Mouse (Mus musculus): ENCODE measurements around the gene Ssh2.

The Ssh2 gene

DNA sequence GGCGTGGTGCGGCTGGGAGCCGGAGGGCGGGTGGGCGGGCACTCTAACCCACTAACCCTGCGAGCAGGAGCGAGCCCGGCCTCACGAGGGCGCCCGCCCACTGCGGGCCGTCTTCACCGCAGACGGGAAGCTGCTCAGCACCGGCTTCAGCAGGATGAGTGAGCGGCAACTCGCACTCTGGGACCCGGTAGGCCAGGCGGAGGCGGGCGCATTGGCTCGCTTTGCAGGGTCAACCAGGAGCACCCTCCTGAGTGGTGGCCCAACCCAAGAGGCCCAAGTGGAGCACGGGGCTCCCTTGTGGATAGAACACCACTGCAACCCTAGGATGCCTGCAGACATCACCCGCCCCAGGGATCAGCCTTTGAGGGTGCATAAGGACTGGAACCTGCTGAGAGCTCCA lies 251.1 kb downstream of the Ssh2 start:
- DNase-seq, result peak; percentile 96

DNA sequence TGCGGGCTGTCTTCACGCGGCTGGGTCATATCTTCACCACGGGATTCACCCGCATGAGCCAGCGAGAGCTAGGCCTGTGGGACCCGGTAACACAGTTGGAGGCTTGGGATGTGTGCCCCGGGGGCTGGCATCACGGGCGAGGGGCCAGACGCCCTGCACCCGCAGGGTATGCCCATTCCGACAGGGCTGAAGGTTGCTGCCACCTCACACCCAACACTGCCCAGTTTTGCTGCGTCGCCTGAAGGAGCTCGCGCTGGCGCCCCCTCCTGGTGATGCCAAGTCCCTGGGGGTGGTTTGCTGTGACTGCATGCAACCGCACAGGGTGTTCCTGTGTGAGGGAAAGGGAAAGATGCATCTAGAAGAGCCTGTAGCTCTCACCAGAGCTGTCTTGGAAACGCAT lies 251.7 kb downstream of the Ssh2 start:
- DNase-seq, result peak; percentile 96

DNA sequence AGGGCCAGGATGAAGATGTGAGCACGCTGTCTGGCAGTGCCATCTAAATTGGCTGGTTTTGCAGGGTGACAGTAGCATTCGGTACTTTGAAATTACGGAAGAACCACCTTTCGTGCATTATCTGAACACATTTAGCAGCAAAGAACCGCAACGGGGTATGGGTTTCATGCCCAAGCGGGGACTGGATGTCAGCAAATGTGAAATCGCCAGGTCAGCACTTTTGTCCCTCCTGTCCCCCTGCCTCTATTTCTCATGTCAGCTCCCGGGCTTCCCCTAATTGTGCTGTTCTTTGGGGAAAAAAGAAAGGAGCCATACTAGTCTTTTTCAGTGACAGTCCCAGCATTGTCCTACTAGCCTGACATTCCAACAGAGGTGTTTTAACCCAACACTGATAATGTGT lies 252.3 kb downstream of the Ssh2 start:
- DNase-seq, result no peak

DNA sequence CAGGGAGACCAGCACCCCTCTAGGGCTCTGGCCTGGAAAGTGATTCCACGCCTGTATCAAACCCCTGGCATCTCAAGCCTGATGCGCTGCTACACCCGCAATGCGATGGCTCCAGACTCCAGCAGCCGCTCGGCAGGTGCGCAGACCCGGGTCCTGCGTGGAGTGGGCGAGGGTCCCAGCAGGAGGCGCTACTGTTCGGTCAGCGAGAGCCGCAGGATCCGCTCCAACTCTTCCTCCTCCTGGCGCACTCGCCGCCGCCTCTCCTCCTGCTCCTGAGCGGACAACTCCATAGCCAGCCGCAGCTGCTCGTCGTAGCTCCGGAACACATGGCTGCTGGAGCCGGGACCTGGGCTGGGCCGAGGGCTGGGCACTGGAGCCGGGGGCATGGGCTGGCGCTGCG lies 255.3 kb downstream of the Ssh2 start:
- no peak for DNase-seq

DNA sequence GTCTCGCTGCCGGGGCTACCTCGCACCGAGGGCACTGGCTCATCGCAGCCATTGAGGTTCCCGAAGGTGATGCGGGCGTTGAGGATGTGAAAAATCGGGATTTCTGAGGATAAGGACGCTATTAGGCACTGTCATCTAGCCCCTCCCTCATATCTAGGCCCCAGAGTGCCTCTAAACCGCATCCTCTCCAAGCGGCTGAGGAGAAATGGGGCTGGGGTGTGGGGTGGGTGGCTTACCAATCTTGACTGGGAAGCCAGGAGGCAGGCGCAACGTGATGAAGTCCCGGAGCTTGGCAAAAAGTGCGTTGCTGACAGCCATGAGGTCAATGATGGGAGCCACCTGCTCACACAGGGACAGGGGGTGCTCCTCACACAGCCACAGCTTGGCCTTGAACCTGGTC lies 256.7 kb downstream of the Ssh2 start:
- no peak for DNase-seq

DNA sequence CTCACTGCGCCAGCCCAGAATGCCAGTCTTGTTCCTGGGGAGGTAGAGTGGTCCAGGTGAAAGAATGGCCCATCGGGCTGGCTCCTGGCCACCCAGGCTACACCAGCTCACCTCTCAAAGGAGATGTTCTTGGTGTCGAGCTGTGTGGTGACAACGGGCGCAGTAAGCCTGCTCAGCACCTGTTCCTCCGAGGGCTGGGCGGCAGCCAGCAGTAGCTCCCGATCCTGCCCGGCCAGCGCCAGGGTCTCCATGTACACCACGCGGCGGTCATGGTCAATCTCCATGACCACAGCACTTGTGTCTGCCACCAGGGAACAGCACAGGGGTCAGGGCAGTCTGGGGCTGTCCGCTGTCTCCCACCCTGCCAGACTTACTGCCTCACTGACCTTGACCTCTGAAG lies 260.1 kb downstream of the Ssh2 start:
- DNase-seq, result no peak

DNA sequence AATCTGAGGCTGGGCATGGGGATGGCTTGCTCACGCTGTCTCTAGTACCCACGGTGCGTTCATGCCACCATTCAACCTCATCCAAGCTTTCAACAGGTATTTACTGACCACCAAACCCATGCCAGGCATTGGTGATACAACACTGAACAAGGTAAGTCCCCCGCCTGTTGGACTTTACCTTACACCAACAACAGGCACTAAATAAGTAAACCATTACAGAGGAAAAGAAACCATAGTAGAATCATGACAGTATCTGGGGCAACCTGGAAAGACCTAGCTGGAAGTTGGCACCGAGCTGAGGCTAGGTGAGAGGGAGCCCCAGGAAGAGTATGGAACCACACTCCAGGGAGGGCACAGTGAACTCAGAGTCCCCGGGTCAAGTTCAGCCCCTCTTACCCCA lies 260.8 kb downstream of the Ssh2 start:
- no peak for DNase-seq

DNA sequence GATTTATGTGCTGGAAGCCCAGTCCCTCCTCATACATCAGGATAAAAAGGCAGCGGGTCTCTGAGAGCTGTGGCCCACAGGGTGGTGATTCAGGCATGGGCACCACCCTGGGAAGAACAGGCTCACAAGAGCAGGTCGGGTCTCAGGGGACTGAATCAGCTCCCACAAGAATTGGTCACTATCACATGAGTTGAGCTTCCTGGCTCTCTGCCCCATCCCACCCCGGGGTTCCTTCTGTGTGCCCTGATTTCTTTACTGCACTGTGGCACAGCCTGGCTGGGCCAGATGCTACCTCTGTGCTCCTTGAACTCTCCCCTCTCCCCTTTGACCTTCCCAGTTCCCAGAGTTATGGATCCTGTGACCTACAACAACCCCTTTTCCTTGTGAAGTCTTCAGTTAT lies 267.0 kb downstream of the Ssh2 start:
- no peak for DNase-seq

DNA sequence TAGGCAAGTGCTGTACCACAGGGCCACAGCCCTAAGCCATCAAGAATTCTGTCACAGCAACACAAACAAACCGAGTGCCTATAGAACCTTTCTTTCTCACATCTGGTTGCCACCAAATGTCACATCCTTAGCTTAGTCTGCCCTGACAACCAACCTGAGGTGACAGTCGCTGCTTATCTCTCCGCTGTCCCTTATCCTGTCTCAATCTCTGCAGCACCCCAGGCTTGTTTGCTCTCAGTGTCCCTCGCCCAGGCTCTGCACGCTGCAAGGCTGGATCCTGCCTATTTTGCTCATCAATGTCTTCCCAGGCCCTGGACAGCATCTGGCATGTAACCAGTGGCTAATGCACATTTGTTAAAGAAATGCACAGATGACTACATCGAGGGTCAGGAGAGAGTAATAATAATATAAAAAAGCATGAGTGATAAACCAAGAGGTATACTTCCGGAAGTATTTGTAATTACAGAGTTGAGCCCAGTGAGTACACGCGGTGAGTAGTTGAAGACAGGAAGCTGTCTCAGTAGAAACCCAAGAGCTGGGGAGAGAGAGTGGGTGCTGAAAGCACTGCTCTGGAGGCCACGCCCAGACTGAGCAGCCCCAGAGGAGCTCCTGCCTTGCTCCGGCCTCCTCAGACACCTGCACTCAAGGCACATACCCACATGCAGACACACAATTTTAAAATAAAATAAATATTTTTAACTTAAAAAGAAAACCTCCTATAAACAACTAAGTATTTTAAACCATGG lies 267.6 kb downstream of the Ssh2 start:
- peak; percentile 78 for DNase-seq

DNA sequence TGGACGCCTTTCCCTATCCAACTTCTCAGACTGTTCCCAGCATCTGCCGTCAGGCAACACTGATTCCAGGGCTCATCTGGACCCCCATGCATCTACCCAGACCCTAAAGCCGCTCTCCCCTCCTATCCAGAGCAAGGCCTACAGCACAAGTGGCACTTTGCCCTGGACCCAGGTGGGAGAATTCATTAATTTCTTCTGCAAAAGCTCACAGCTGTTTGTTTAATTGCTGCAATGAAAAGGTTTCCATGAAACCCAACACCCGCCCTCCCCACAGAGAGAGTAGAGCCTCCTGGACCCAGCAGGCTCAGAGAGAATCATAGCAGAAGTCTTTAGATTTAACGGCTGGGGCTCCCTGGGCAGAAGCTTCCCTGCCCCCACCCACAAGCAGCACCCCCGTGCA lies 269.1 kb downstream of the Ssh2 start:
- DNase-seq, result no peak

DNA sequence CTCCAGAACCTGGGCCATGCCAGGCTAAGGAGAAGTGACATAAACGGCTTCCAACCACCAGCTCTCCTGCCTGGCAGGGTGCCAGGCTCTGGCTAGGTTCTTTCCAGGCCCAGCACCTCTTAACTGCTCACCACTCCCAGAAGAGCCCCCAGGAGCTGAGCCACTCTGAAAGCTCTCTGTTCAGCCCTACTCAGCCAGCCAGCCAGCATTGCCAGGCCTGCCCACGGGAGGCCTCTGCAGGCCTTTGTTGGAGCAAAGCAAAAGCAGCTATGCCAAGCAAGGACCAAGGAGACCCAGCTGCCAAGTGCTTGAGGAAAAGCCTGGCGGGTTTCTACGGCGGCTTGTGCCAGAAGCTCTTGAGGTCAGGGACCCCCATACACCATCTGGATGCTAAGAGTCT lies 270.7 kb downstream of the Ssh2 start:
- no peak for DNase-seq

DNA sequence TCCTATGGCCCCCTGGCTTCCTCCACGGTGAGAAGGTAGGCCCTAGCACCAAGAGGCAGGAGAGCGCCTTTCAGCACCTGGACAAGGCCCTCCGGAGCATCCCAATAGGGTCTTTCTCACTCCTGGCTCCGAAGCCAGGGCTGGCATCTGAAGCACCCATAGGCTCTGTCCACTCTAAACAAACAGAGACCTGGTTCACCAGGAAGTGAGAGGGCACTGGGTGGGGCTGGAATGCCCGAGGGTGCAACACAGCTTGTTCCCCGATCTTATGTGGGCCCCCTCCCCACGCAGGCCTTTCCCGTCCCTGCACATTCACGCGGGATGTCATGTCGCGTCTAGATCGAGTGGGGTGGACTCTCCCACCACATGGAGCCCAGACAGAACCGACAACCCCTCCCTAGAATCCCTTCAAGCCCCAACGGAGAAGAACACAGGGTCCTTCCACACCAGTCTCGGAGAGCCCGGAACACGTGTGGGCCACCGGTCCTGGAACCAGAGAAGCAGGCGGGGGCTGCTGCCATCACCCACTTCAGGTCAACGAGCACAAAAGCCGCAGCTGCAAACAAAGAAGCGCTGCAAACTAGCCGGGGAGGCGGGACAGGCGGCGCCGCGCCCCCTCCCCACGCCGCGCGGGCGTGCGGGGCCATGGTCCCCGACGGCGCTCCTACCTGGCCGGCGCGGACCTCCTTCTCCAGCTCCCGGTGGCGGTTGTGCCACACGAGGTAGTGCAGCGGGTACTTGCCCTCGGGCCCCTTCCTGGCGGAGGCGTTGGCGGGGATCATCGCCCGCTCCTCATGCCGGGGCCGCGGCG lies 272.9 kb downstream of the Ssh2 start:
- peak; percentile 66 for DNase-seq

DNA sequence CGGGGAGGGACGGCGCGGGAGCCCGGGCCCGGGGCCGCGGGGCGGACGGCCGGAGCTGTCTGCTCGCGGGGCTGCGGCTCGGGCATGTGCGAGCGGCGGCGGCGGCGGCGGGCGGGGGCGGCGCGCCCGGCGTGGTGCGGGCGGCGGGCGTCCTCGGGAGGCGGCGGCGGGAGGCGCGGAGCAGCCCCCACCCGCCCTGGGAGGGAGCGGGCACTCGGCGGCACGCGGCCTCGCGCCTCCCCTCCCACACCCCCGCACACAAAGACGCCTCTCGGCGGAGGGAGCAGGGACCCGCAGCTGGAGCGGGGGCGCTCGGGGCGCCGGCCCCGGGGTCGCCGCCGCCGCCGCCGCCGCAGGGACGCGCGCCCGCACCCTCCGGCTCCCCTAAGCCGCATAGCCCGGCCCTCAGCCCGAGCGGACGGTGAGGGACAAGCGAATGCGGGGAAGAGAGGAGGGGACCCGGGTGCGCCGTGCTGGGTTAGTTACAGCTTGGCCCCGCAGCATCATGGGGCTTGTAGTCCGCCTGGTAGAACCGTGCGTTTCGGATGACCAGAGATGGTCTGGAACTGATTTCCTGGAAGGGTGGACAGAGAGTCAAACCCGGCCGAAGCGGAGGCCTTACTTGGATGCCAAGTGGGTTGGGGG lies 273.6 kb downstream of the Ssh2 start, which contains the start of gene Ankrd13b:
Gene Ankrd13b, minus strand, starts transcription at position 88 of the 645 bp plus-strand sequence.
- peak; percentile 78 for DNase-seq

DNA sequence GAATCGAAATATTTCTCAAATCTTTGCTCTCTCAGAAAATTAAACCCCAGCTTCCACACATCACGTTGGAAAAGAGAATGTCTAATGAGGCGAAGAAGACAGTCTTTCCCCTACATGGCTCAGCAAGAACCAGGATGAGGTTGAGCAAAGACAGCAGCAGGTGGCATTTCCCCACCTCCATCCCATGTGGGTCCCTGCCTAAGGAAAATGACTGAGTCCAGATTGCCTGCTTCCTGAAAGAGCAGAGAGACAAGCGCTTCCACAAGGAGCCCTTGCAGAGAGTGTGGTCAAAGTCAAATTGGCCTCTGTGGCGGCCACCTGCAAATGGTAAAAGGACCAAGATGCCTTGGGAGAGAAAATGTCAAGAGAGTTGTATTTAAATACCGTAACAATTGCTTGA lies 274.4 kb downstream of the Ssh2 start:
- DNase-seq, result no peak

DNA sequence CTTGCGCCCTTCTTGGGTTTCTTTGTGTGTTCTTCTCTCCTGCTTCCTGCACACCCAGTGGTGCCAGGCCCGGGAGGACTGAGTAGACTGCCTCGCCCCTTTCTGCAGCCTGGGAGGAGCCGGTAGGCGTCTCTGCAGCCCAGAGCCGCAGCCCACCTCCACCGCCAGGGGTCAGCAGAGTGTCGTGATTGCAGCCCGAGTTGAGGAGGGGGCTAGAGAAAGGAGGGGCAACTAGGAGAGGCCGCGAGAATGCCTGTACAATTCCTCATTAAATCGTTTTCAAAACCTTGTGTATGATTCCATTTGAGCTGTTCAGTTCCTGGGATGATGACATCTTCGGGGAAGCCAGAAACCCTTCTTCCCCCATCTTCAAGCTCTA lies 275.0 kb downstream of the Ssh2 start:
- DNase-seq, result peak; percentile 98

DNA sequence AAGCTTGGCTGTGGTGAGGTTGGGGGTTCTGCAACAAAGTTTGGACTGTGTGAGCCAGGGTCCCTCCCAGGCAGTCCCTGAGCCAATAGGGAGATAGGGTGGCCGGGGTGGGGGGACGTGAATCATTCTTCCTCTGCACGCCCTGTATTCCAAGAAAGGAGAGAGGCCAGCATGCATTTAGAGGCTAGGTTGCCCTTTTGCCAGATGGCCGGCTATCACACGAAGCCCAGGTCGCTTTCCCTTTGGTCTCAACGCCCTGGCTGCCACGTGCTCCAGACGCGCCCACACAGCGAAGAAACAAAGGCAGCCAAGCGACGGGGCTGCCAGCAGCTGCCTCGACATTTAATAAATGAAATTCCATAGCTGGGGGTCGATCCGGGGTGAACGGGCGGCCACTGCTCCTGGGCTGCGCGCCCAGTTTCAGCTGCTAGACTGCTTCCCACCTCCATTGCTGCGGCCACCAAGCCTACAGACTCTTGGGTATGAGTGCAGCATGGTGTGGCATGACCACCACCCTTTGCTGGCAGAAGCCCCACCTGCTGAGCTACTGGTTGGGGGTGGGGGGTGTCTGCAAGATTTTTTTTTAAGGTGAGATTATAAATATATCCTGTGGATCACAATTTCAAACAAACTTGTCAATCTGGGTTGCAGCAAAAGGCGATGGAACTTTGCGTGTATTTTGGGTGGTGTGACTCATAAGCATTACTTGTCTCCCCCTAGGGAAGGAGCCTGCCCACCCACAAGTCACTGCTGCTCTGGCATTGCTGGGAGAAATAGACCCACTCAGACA lies 275.6 kb downstream of the Ssh2 start:
- no peak for DNase-seq

DNA sequence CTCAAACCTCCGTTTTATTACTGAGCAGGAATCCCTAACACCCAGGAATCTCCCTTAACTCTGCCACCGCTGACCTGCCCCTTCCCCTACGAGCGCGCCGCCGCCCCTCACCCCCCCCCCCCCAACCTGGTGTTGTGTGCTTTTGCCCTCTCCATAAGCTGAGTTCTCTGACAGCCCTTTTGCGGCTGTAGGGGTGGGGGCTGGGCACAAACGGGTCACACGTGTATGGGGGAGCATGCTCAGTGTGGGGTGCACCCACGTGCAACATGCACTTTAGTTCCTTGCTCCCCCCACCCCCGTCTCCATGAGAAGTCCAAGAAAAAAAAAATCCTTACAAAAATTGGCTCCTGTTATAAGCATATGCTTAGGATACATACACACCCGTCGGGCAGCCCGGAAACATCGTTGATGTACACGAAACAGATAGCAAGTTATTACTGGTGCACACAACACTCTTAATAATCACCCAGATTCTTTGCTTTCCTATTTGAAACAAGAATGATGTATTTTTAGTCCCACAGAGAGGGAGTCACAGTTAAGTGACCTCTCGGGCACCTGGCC lies 276.3 kb downstream of the Ssh2 start:
- DNase-seq, result peak; percentile 76

DNA sequence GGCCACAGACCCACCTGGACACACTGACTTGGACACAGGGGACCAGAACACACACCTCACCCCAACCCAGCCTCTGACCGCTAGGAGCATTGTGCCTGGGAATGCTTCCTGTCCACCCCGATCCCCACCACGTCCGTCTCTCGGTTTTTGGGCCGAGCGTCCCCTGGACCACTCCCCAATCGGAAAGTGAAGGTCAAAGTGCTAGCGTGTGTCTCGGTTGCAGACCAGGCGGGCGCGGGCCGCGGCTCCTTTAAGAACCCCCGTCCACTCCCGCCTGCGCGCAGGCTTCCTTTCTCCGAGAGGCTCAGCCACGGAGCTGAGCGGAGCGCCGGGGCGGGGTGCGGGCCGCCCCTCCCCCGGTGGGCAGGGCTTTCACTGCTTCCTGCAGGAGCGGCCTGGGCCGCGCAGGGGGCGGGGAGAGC lies 276.8 kb downstream of the Ssh2 start:
- peak; percentile 94 for DNase-seq

DNA sequence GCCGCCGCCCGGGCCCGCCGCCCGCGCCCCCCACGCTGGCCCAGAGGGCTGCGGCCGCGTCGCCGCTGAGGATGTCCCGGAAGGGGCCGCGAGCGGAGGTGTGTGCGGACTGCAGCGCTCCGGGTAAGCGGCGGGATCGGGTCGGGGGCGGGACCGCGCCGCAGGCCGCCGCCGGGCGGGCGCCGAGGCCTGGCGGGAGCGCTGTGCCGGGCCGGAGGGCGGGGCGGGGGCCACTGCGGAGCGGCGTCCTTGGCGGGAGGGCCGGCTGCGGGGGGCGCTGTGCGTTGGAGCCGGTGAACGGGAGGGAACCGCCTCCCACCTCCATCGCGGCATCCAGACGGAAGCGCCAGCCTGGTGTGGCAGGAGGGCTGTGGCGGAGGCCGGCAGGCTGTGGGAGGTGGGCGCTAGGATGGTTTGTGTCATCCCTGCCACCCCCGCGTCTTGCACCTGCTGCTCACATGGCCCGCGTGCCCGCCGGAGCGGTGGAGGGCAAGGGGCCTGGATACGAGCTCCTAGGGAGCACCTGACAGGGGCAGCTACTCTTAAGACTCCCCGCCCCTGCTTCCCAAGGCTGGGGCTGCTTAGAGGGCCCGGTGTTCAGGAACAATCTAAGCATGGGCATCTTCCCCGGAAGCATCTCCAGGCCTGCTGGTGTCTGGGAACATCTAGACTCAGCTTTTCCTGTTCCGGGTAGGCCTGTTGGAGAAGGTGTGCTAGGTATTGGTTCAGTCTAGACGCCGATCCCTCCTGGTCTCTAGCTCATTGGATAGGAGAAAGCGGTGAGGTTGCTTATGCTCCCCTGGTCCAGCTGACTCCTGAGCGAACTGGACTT lies 277.6 kb downstream of the Ssh2 start, which contains the start of gene Git1:
Gene Git1, plus strand, starts transcription at position 51 of the 832 bp plus-strand sequence.
- DNase-seq, result peak; percentile 75

DNA sequence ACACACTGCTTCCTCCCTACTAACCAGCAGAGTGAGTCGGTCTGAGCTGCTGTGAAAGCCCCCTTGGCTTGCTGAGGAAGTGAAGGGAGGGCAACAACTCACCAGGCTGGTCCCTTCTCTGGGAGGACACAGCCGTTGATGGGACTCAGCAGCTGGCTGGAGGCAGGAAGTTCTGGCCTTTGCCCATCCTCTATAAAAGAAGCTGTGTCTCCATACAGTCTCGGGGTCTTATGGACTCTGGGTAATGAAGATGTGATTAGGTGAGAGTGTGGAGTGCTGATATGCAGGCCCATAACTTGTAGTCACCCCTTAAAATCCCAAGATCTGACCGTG lies 278.2 kb downstream of the Ssh2 start:
- no peak for DNase-seq

DNA sequence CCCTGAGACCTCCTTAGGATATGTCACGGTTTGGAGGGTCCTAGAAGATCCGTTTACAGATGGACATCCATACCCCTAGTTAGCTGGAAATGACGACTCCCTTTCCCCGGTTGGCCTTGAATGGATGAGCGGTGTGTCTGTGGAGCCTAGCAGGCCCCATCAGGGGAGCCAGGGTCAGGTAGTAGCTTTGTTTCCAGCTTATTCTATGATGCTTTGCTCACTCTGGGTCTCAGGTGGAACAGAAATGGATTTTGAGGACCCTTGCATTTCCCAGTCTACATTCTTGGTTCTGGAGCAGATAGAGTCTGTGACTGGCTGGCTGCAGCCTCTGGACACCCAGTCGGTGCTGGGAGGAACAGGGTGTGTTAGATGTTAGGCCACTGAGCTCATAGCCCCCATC lies 278.7 kb downstream of the Ssh2 start:
- no peak for DNase-seq

DNA sequence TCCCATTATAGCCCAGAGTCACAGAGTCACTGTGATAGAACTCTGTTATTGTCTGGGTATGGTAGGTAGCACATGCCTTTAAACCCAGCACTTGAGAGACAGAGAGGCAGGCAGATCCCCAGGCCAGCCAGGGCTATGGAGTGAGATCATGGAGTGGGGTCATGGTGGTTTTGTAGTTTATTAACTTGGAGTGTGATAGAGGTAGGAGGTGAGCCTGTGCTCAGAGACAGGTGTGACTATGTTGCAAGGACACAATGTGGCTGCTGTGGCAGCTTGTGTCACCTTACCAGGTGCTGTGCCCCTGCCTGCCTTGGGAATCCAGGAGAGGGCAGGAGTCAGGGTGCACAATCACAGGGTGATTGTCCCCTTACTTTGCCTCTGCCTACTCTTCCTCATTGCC lies 279.4 kb downstream of the Ssh2 start:
- DNase-seq, result no peak

Measured in thymus, postnatal 4 days (tissue).